Mouse (Mus musculus) hindbrain, embryonic 10.5 days (tissue): ENCODE data around the gene Nme3. TPM values are rescaled to one million over a fixed set of nuclear protein-coding genes. Genes with fewer than 3 reads are reported as not detected.
A peak's percentile ranks its signal among the peaks of the same experiment; 100 is the strongest.

Experiments used
- DNase-seq: peaks from one replicate; pipeline ENCODE4 v3.0.0-alpha.2; 2017; ENCODE audit warnings: low spot score
- H3K27ac ChIP-seq: fragments of 300-500 bp; sonication (generic); 2 replicates; pipeline ENCODE4 v1.5.1; 2016; ENCODE audit warnings: mild to moderate bottlenecking, moderate library complexity
- H3K27me3 ChIP-seq: fragments of 300-500 bp; sonication (generic); 2 replicates; pipeline ENCODE4 v1.6.1; 2016; ENCODE audit warnings: mild to moderate bottlenecking; ENCODE audit not compliant: poor library complexity, insufficient read depth, severe bottlenecking
- H3K36me3 ChIP-seq: fragments of 300-500 bp; sonication (generic); 2 replicates; pipeline ENCODE4 v1.6.1; 2016; ENCODE audit warnings: mild to moderate bottlenecking, moderate library complexity
- H3K4me1 ChIP-seq: fragments of 300-500 bp; sonication (generic); replicated peaks from 2 replicates; pipeline ENCODE4 v1.6.1; 2016; ENCODE audit warnings: mild to moderate bottlenecking
- H3K4me3 ChIP-seq: fragments of 300-500 bp; sonication (generic); 2 replicates; pipeline ENCODE4 v1.5.1; 2016; ENCODE audit warnings: mild to moderate bottlenecking, moderate library complexity
- H3K9me3 ChIP-seq: fragments of 300-500 bp; sonication (generic); 2 replicates; pipeline ENCODE4 v1.6.1; 2016; ENCODE audit warnings: mild to moderate bottlenecking, moderate library complexity
- WGBS: fragments of 180-500 bp; shearing (Covaris S2); methylation state at CpG from one replicate; pipeline ENCODE4 v1.1.7; 2016; 5-methylcytosine and 5-hydroxymethylcytosine counted together
- polyA plus RNA-seq: library from polyadenylated mRNA; unstranded; fragments of >200 nt; fragmentation: Nextera tagmentation; extraction: Ambion mirVana; gene quantifications from 2 replicates; pipeline ENCODE4 v1.2.1, GENCODE M21; 2016

Nme3 gene
- polyA plus RNA-seq, 1 experiment from 2014 or later, result 44.7 TPM

- no peaks in the 10 kb centered on the region for H3K27me3 ChIP-seq
- DNase-seq, result no peak
- H3K9me3 ChIP-seq, result no peaks in the 10 kb centered on the region
- no peak overlapping the region for H3K4me3 ChIP-seq
- 96% methylated on average over 3 of the region's 3 CpGs for WGBS
- no peaks in the 10 kb centered on the region for H3K4me1 ChIP-seq
- no peak overlapping the region for H3K27ac ChIP-seq
- peaks cover 59% of the 10 kb centered on the region for H3K36me3 ChIP-seq
Observed at GRCm38 (mm10) chr17:24861785-24862184, 34.5 kb upstream of the Nme3 start.

DNA sequence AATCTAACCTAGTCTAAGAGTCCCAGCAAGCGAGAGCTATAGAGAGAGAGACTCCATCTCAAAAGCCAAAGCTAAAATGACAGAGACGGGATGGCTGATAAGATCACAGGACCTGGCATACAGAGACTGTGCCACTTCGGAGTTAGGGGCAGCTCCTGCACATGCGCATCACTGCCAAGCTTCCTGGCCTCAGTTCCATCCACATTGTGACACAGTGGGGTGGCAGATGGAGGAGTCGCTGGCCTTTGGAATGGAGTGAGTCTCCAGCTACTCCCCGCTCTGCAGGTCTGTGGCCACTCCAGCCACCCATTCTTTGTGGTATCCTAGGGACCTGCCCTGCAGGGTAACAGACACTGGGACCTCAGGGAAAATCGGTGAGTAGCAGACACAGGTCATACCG, 30.5 kb upstream of the Nme3 start, which contains the start of gene Igfals:
Igfals (plus strand) TSS at position 222 of the 400 bp plus-strand sequence.
- Histone ChIP-seq H3K9me3 (no peaks in the 10 kb centered on the region), H3K4me1 (no peaks in the 10 kb centered on the region), H3K27me3 (no peaks in the 10 kb centered on the region), H3K36me3 (peaks cover 30% of the 10 kb centered on the region), H3K4me3 (no peak within 1 kb of the TSS), H3K27ac (no peak within 1 kb of the TSS)
- no peak for DNase-seq
- WGBS, result 87% methylated on average over 8 of the region's 8 CpGs

- WGBS, result 90% methylated on average over 10 of the region's 10 CpGs
- H3K27ac ChIP-seq, result no peak overlapping the region
Observed at GRCm38 (mm10) chr17:24867914-24868313, 28.4 kb upstream of the Nme3 start.

DNA sequence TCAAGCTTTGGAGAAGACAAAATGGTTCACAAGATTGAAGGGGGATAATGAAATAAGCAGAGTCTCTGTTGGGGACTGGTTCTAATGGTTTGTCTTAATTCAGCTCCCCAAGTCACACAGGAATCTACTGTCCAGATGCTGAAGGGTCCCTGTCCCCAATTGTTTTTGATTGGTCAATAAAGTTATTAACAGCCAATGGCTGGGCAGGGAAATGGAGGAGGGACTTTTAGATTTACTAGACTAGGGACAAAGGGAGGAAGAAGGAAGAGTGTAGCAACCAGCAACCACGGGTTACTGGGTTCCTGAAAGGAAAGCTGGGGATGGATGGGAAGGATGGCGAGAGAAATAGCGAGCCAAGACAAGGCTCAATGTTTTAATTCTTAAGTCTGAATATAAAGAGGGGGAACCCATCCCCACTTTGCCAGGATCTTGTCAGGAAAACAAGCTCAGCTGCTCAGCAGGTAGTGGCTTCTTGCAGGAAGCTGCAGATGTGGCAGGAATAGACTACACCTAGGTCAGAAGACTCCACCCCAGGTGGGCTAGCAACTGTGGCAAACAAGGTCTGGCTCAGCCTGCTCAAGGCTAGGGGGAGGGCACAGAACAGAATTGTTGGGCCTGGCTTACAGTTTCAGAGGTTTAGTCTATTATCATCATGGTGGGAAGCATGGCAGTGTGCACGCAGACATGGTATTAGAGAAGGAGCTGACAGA, 22.4 kb upstream of the Nme3 start:
- WGBS, result 50% methylated on average over 4 of the region's 4 CpGs
- Histone ChIP-seq H3K36me3 (no peaks in the 10 kb centered on the region), H3K27me3 (no peaks in the 10 kb centered on the region), H3K4me3 (no peak overlapping the region), H3K9me3 (no peaks in the 10 kb centered on the region), H3K27ac (no peak overlapping the region), H3K4me1 (peaks cover 19% of the 10 kb centered on the region)
- DNase-seq, result no peak

More at GRCm38 (mm10) chr17:24867914-24868313, 28.4 kb upstream of the Nme3 start:
- H3K36me3 ChIP-seq, result peaks cover 9% of the 10 kb centered on the region; the same call in 1 of the 2 replicates
- H3K4me1 ChIP-seq, result no peaks in the 10 kb centered on the region
- no peaks in the 10 kb centered on the region for H3K9me3 ChIP-seq
- H3K4me3 ChIP-seq, result no peak overlapping the region
- DNase-seq, result no peak
- H3K27me3 ChIP-seq, result no peaks in the 10 kb centered on the region

GRCm38 (mm10) chr17:24874405-24874745, 21.9 kb upstream of the Nme3 start:
- H3K4me3 ChIP-seq, result no peak overlapping the region
- DNase-seq, result no peak
- H3K4me1 ChIP-seq, result peaks cover 19% of the 10 kb centered on the region
- no peaks in the 10 kb centered on the region for H3K36me3 ChIP-seq
- H3K27ac ChIP-seq, result no peak overlapping the region
- H3K9me3 ChIP-seq, result no peaks in the 10 kb centered on the region
- H3K27me3 ChIP-seq, result no peaks in the 10 kb centered on the region
- 53% methylated on average over 1 of the region's 1 CpGs for WGBS

DNA sequence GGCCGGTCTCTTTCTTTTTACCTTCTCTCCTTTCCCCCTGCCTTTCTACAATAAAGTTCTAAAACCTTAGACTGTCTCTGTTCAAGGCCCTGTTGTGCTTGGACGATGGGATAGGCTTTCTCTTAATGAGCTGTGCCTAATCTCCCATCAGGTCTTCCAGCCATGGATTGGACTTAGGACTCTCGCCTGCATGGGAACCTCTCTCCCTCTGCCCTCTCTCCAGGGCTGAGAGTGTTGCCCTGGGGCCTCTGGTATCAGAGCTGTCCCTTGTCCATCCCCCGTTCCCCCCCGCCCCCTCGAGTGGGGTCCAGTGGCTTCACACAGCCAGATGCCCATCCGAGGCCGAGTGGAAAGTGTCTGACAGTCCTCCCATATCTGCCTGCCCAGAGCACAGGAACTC, 21.3 kb upstream of the Nme3 start:
- no peak overlapping the region for H3K27ac ChIP-seq
- H3K4me3 ChIP-seq, result no peak overlapping the region
- 85% methylated on average over 8 of the region's 8 CpGs for WGBS
- H3K36me3 ChIP-seq, result no peaks in the 10 kb centered on the region
- DNase-seq, result no peak
- no peaks in the 10 kb centered on the region for H3K27me3 ChIP-seq
- H3K4me1 ChIP-seq, result peaks cover 19% of the 10 kb centered on the region
- H3K9me3 ChIP-seq, result no peaks in the 10 kb centered on the region

- Histone ChIP-seq H3K9me3 (no peaks in the 10 kb centered on the region), H3K4me3 (no peak overlapping the region; the same call in 1 of the 2 replicates), H3K36me3 (peaks cover 8% of the 10 kb centered on the region), H3K4me1 (peaks cover 26% of the 10 kb centered on the region), H3K27ac (peak overlapping the region; percentile 70), H3K27me3 (no peaks in the 10 kb centered on the region)
- WGBS, result 61% methylated on average over 10 of the region's 10 CpGs
- no peak for DNase-seq
Observed at GRCm38 (mm10) chr17:24877336-24878116, 18.8 kb upstream of the Nme3 start.

DNA sequence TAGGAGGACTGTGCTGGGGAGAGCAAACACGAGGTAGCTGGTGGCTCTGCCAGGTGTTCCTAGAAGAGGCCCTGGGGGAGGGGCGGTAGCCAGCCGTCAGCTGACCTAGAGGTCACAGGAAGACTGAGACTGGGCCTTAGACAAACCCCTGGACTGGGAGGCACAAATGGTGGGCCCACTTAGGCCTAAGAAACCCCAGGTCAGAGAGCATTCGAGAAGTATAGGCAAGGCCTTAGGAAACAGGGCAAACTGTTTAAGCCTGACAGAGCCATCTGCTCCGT, 18.2 kb upstream of the Nme3 start:
- H3K4me3 ChIP-seq, result no peak overlapping the region
- peak overlapping the region; percentile 70 for H3K27ac ChIP-seq
- H3K9me3 ChIP-seq, result no peaks in the 10 kb centered on the region
- H3K36me3 ChIP-seq, result peaks cover 13% of the 10 kb centered on the region
- WGBS, result 35% methylated on average over 5 of the region's 5 CpGs
- H3K4me1 ChIP-seq, result peaks cover 26% of the 10 kb centered on the region
- no peak for DNase-seq
- H3K27me3 ChIP-seq, result no peaks in the 10 kb centered on the region

GRCm38 (mm10) chr17:24878531-24878930, 17.8 kb upstream of the Nme3 start:
- no peak overlapping the region for H3K4me3 ChIP-seq
- H3K27me3 ChIP-seq, result no peaks in the 10 kb centered on the region
- 76% methylated on average over 8 of the region's 8 CpGs for WGBS

GRCm38 (mm10) chr17:24881738-24882440, 14.4 kb upstream of the Nme3 start:
- no peaks in the 10 kb centered on the region for H3K9me3 ChIP-seq
- peaks cover 43% of the 10 kb centered on the region for H3K4me1 ChIP-seq
- no peaks in the 10 kb centered on the region for H3K27me3 ChIP-seq
- 0 out of 2 replicates have a peak overlapping the region, but pooled peaks have one; percentile 17 for H3K27ac ChIP-seq
- DNase-seq, result peak; percentile 56
- peaks cover 33% of the 10 kb centered on the region for H3K36me3 ChIP-seq
- no peak overlapping the region for H3K4me3 ChIP-seq
- WGBS, result 50% methylated on average over 7 of the region's 7 CpGs

More at GRCm38 (mm10) chr17:24878531-24878930, 17.8 kb upstream of the Nme3 start:
- Histone ChIP-seq H3K9me3 (no peaks in the 10 kb centered on the region), H3K4me1 (peaks cover 26% of the 10 kb centered on the region), H3K36me3 (peaks cover 18% of the 10 kb centered on the region), H3K27ac (peak overlapping the region; percentile 70)
- no peak for DNase-seq

DNA sequence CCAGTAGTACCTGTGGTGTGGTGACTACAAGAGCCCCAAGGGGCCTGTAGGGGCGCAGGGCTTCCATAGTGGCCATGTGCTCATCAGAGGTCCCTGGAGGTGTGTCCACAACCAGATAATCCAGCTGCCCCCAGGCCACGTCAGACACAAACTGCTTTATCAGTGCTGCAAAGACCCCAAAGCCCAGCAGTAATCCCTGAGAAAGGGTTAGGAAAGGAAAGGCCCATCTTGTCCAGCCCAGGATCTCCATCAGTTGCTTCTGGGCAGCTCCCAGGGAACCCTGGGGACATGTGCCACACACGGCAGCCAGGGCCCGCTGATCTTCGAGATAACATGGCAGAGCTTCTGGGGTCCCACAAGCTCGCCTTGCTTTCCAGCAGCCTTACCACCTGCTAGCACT, 11.9 kb upstream of the Nme3 start:
- peaks cover 38% of the 10 kb centered on the region for H3K4me1 ChIP-seq
- peak overlapping the region; percentile 93; the same call in 1 of the 2 replicates for H3K4me3 ChIP-seq
- WGBS, result 89% methylated on average over 6 of the region's 6 CpGs
- H3K9me3 ChIP-seq, result no peaks in the 10 kb centered on the region
- H3K27ac ChIP-seq, result no peak overlapping the region
- H3K36me3 ChIP-seq, result peaks cover 42% of the 10 kb centered on the region
- DNase-seq, result no peak
- no peaks in the 10 kb centered on the region for H3K27me3 ChIP-seq

DNA sequence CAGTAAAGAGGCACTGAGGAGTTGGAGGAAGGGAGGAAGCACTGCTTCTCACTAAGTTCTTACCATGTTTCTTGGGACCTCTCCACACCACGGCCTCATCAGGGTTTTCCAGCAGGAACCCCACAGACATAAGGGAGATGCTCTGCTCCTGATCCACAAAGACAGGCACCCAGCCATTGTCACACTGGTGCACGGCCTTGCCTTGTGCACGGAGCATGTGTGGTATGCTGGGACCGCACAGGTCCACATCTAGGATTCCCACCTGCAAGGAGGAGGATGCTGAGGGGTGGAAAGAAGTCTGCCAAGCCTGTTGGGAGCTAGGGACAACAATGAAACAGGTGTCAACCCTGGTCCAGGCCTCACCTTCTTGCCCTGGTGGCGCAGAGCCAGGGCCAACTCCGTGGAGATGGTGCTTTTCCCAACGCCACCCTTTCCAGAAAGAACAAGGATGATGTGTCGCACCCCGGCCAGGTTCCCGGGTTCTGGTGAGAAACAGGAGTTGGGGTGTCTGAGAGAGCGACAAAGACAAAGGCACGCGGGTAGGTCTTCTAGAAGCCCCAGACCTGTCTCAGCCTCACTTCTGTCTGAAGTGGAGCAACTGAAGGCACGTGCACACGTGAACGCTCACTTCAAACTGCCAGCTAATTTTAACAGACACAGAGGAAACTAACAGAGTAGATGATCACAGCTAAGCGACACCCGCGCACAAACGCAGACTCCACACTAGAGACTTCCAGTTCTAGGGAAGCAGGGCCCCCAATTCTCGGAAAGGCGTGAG, 10.8 kb upstream of the Nme3 start:
- DNase-seq, result no peak
- 27% methylated on average over 22 of the region's 22 CpGs for WGBS
- H3K36me3 ChIP-seq, result peaks cover 54% of the 10 kb centered on the region

More for the DNA sequence above, 10.8 kb upstream of the Nme3 start:
- H3K4me1 ChIP-seq, result peaks cover 38% of the 10 kb centered on the region
- H3K9me3 ChIP-seq, result no peaks in the 10 kb centered on the region
- peak overlapping the region; percentile 73 for H3K27ac ChIP-seq
- no peaks in the 10 kb centered on the region for H3K27me3 ChIP-seq
- peak overlapping the region; percentile 93 for H3K4me3 ChIP-seq
